In the genomic region with DNA sequence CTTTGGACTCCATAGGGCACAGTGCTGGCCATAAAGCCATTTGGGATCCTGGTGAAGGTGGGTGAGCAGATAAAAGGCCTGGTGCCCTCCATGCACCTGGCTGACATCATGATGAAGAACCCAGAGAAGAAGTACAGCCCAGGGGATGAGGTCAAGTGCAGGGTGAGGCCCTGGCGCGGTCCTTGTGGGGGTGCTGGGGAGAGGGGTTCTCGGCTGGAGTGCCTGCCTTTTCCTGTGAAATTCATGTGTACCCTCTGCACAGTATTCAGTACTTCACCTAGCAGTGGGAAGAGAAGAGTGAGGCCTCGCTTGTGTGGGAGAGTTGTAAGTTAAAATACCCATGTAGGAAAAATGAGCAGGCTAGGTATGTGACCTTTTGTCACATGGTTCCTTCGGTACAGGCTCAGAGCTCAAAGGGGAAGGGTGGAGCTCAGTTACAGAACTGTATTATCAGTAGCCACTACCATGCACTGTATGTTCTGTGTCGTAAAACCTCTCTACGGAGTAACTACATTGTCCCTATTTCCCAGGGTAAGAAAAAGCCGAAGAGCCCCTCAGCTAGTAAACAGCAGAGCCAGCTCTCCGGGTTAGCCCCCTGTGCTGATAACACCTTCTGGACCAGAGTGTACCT, we compare ENCODE assay signal across 37 mouse cellular contexts. TPM values are rescaled to one million over a fixed set of nuclear protein-coding genes. Genes with fewer than 3 reads are reported as not detected.
"Had no signal": no experiment of that assay in that cellular context is flagged by ENCODE, and none has a peak within 500 bp of the region (broad histone marks: within the 10 kb centered on the region; RNA-seq: fewer than 3 reads in every experiment).

No protein-coding gene starts in this region.

- H3K4me3 ChIP-seq: left cerebral cortex, adult 2 months; limb, embryonic 10.5 days; limb, embryonic 12.5 days; limb, embryonic 13.5 days; limb, embryonic 15.5 days; liver, embryonic 12.5 days; liver, embryonic 13.5 days; liver, embryonic 15.5 days; lung, embryonic 15.5 days; megakaryocyte, embryonic 14.5 days; midbrain, embryonic 10.5 days; midbrain, embryonic 12.5 days; midbrain, embryonic 13.5 days; midbrain, embryonic 15.5 days; myocyte had no signal

- H3K9me3 ChIP-seq: limb, embryonic 10.5 days; limb, embryonic 12.5 days; limb, embryonic 13.5 days; limb, embryonic 15.5 days; liver, embryonic 12.5 days; liver, embryonic 13.5 days; liver, embryonic 15.5 days; lung, embryonic 15.5 days; megakaryocyte, embryonic 14.5 days; midbrain, embryonic 10.5 days; midbrain, embryonic 12.5 days; midbrain, embryonic 13.5 days; midbrain, embryonic 15.5 days had no signal

- DNase-seq: left cerebral cortex, postnatal 4 days; liver; liver, embryonic 13.5 days; liver, postnatal 0 days; lung, adult 18-20 months; lung, adult 2 months; lung, embryonic 14.5 days; lung, postnatal 10 days; lung, postnatal 14 days; lung, postnatal 36 days; lung, postnatal 4 days; midbrain, embryonic 14.5 days had no signal

- H3K4me1 ChIP-seq: limb, embryonic 10.5 days; limb, embryonic 12.5 days; limb, embryonic 13.5 days; limb, embryonic 15.5 days; liver, embryonic 12.5 days; liver, embryonic 13.5 days; liver, embryonic 15.5 days; lung, embryonic 15.5 days; megakaryocyte, embryonic 14.5 days; midbrain, embryonic 10.5 days; midbrain, embryonic 12.5 days; midbrain, embryonic 13.5 days; midbrain, embryonic 15.5 days had no signal

- H3K9ac ChIP-seq: limb, embryonic 12.5 days; limb, embryonic 13.5 days; limb, embryonic 15.5 days; liver, embryonic 12.5 days; liver, embryonic 13.5 days; liver, embryonic 14.5 days; liver, embryonic 15.5 days; liver, postnatal 0 days; lung, embryonic 14.5 days; lung, embryonic 15.5 days; midbrain, embryonic 12.5 days; midbrain, embryonic 13.5 days; midbrain, embryonic 15.5 days had no signal

- ATAC-seq: liver, embryonic 12.5 days; liver, postnatal 0 days; midbrain, embryonic 13.5 days; midbrain, embryonic 15.5 days; midbrain, embryonic 16.5 days had no signal

- H3K27me3 ChIP-seq: limb, embryonic 12.5 days; limb, embryonic 13.5 days; limb, embryonic 15.5 days; liver, embryonic 12.5 days; liver, embryonic 13.5 days; liver, embryonic 15.5 days; lung, embryonic 15.5 days; megakaryocyte, embryonic 14.5 days; midbrain, embryonic 12.5 days; midbrain, embryonic 13.5 days; midbrain, embryonic 15.5 days had no signal

- H3K4me2 ChIP-seq: limb, embryonic 12.5 days; limb, embryonic 13.5 days; limb, embryonic 15.5 days; liver, embryonic 11.5 days; liver, embryonic 12.5 days; liver, embryonic 13.5 days; liver, embryonic 15.5 days; lung, embryonic 14.5 days; lung, embryonic 15.5 days; midbrain, embryonic 11.5 days; midbrain, embryonic 12.5 days; midbrain, embryonic 13.5 days; midbrain, embryonic 15.5 days had no signal

- H3K27ac ChIP-seq: left cerebral cortex, adult 2 months; limb, embryonic 10.5 days; limb, embryonic 12.5 days; limb, embryonic 13.5 days; limb, embryonic 15.5 days; liver, embryonic 12.5 days; liver, embryonic 13.5 days; liver, embryonic 14.5 days; liver, embryonic 15.5 days; lung, embryonic 15.5 days; macrophage; midbrain, embryonic 10.5 days; midbrain, embryonic 12.5 days; midbrain, embryonic 13.5 days; midbrain, embryonic 15.5 days had no signal

RNA-seq across cellular contexts. Expression of a gene that starts 39.3 kb away (rescaled TPM):
- polyA plus RNA-seq: limb, embryonic 10.5 days; limb, embryonic 11.5 days; limb, embryonic 12.5 days; limb, embryonic 13.5 days; limb, embryonic 14.5 days; limb, embryonic 15.5 days; liver, adult 2 months; liver, embryonic 11.5 days; liver, embryonic 12.5 days; liver, embryonic 13.5 days; liver, embryonic 14.5 days; liver, embryonic 15.5 days; liver, embryonic 16.5 days; liver, postnatal 0 days; lung, adult 2 months; lung, embryonic 14.5 days; lung, embryonic 15.5 days; lung, embryonic 16.5 days; macrophage; midbrain, embryonic 10.5 days; midbrain, embryonic 11.5 days; midbrain, embryonic 12.5 days; midbrain, embryonic 13.5 days; midbrain, embryonic 14.5 days; midbrain, embryonic 15.5 days; midbrain, embryonic 16.5 days; midbrain, postnatal 0 days; myocyte had no signal
